Mouse (Mus musculus) urinary bladder, postnatal 36 days (tissue): ENCODE data around the gene Cnga1.
"Not testable (repeated sequence)": the region's sequence is repeated elsewhere in the genome, so short reads cannot be mapped to it uniquely, and the experiment has no call there.

Source experiments
- DNase-seq, 2 experiments: peaks; one replicate each; pipeline ENCODE4 v3.0.0; 2022; ENCODE audit warnings: low spot score in 2 of 2, mixed read lengths in 1 of 2

The Cnga1 gene

GRCm38 (mm10) chr5:72640072-72640471 lies 4.0 kb downstream of the Cnga1 start:
- no peak for DNase-seq

GRCm38 (mm10) chr5:72636576-72636975 lies 7.5 kb downstream of the Cnga1 start:
- no peak for DNase-seq

GRCm38 (mm10) chr5:72636122-72636521 lies 8.0 kb downstream of the Cnga1 start:
- no peak for DNase-seq

- no peak for DNase-seq
These were observed 9.2 kb downstream of the Cnga1 start for GRCm38 (mm10) chr5:72634791-72635271.

- no peak for DNase-seq
These were observed 14.0 kb downstream of the Cnga1 start for GRCm38 (mm10) chr5:72630026-72630425.

- DNase-seq, result no peak
These were observed 23.1 kb downstream of the Cnga1 start for GRCm38 (mm10) chr5:72621022-72621421.

- no peak for DNase-seq
These were observed 26.7 kb downstream of the Cnga1 start for GRCm38 (mm10) chr5:72617413-72617812.

GRCm38 (mm10) chr5:72603138-72603537 lies 40.9 kb downstream of the Cnga1 start:
- DNase-seq, result no peak

GRCm38 (mm10) chr5:72601006-72601405 lies 43.1 kb downstream of the Cnga1 start:
- DNase-seq, result peak in 1 of 2 experiments; percentile 58

GRCm38 (mm10) chr5:72587192-72587681 lies 56.8 kb downstream of the Cnga1 start, which contains the start of gene Gm5868:
Gene Gm5868 (minus strand): TSS chr5:72587551.
- no peak for DNase-seq

- DNase-seq, result not testable (repeated sequence)
These were observed 57.3 kb downstream of the Cnga1 start for GRCm38 (mm10) chr5:72586667-72587191.

GRCm38 (mm10) chr5:72586122-72586521 lies 58.0 kb downstream of the Cnga1 start:
- DNase-seq, result not testable (repeated sequence)

- DNase-seq, result not testable (repeated sequence)
These were observed 63.1 kb downstream of the Cnga1 start, which contains the start of gene Zar1 for GRCm38 (mm10) chr5:72580970-72581332. Gene Zar1 (minus strand): TSS chr5:72581254.

GRCm38 (mm10) chr5:72580088-72580969 lies 63.7 kb downstream of the Cnga1 start:
- DNase-seq, result not testable (repeated sequence)

GRCm38 (mm10) chr5:72579599-72579998 lies 64.5 kb downstream of the Cnga1 start:
- not testable (repeated sequence) for DNase-seq

GRCm38 (mm10) chr5:72565621-72566020 lies 78.5 kb downstream of the Cnga1 start:
- DNase-seq, result no peak

GRCm38 (mm10) chr5:72563183-72563582 lies 80.9 kb downstream of the Cnga1 start:
- DNase-seq, result not testable (repeated sequence)

GRCm38 (mm10) chr5:72560976-72561628 lies 83.0 kb downstream of the Cnga1 start:
- DNase-seq, result no peak

GRCm38 (mm10) chr5:72559544-72560049 lies 84.5 kb downstream of the Cnga1 start, which contains the start of gene Nfxl1:
Gene Nfxl1 (minus strand): TSS chr5:72559684.
- peak; percentile 93 to 97 for DNase-seq

- DNase-seq, result peak in 1 of 2 experiments; percentile 6
These were observed 85.2 kb downstream of the Cnga1 start for GRCm38 (mm10) chr5:72558716-72559526.

- DNase-seq, result no peak
These were observed 87.8 kb downstream of the Cnga1 start for GRCm38 (mm10) chr5:72556245-72556644.
